Mouse (Mus musculus) thymus, adult 2 months (tissue): ENCODE data around the gene Gm44805. TPM values are rescaled to one million over a fixed set of nuclear protein-coding genes. Genes with fewer than 3 reads are reported as not detected.

ENCODE experiments used
- DNase-seq: peaks from one replicate; pipeline ENCODE4 v3.0.0; 2021
- H3K27ac ChIP-seq: fragments of 200-500 bp; 2 replicates; pipeline ENCODE4 v1.5.1; 2012; ENCODE audit warnings: low read length, control low read depth; ENCODE audit not compliant: control insufficient read depth, insufficient read depth
- H3K27me3 ChIP-seq: fragments of 200-500 bp; 2 replicates; pipeline ENCODE4 v1.6.1; 2012; ENCODE audit warnings: mild to moderate bottlenecking, low read length, moderate library complexity, mixed read lengths; ENCODE audit not compliant: control insufficient read depth, insufficient read depth
- H3K36me3 ChIP-seq: fragments of 200-500 bp; 2 replicates; pipeline ENCODE4 v1.6.1; 2012; ENCODE audit warnings: mild to moderate bottlenecking, low read length, moderate library complexity; ENCODE audit not compliant: control insufficient read depth, insufficient read depth
- H3K4me1 ChIP-seq: fragments of 200-500 bp; replicated peaks from 2 replicates; pipeline ENCODE4 v1.6.1; 2012; ENCODE audit warnings: low read length; ENCODE audit not compliant: control insufficient read depth, insufficient read depth
- H3K4me3 ChIP-seq: fragments of 200-500 bp; 2 replicates; pipeline ENCODE4 v1.5.1; 2012; ENCODE audit warnings: mild to moderate bottlenecking, low read length, control low read depth, moderate library complexity; ENCODE audit not compliant: control insufficient read depth, insufficient read depth
- CTCF ChIP-seq: fragments of 200-500 bp; IDR thresholded peaks from 2 replicates; pipeline ENCODE4 v1.5.1; 2012; ENCODE audit warnings: mild to moderate bottlenecking, control low read depth, low read length, moderate library complexity, borderline replicate concordance; ENCODE audit not compliant: control insufficient read depth, poor library complexity, insufficient read depth; ENCODE audit errors: extremely low read depth
- POLR2A ChIP-seq: fragments of 200-500 bp; IDR thresholded peaks from 2 replicates; pipeline ENCODE4 v1.6.1; 2012; ENCODE audit warnings: mild to moderate bottlenecking, low read length, control low read depth, moderate library complexity; ENCODE audit not compliant: control insufficient read depth, poor library complexity, insufficient read depth; ENCODE audit errors: extremely low read depth
- WGBS: fragments of 180-500 bp; shearing (Covaris S2); methylation state at CpG from one replicate; pipeline ENCODE4 v1.1.7; 2018; 5-methylcytosine and 5-hydroxymethylcytosine counted together
- polyA plus RNA-seq: library from polyadenylated mRNA; depleted of rRNA; stranded (reverse); fragments of >200 nt; gene quantifications from 2 replicates; pipeline ENCODE4 v1.2.3, GENCODE M21; 2012

Gm44805 gene
- polyA plus RNA-seq, 1 experiment: not detected

- H3K27me3 ChIP-seq: no peaks in the 10 kb centered on the region
- H3K4me3 ChIP-seq: no peak overlapping the region
- H3K27ac ChIP-seq: no peak overlapping the region
- no peaks in the 10 kb centered on the region for H3K4me1 ChIP-seq
- WGBS: 96% methylated on average over 6 of the region's 6 CpGs
- H3K36me3 ChIP-seq: no peaks in the 10 kb centered on the region
- TF ChIP-seq POLR2A (no peak), CTCF (no peak)
- no peak for DNase-seq
Measured at GRCm38 (mm10) chr7:19683771-19684201, 2.6 kb upstream of the Gm44805 start.

- no peak for DNase-seq
- H3K4me3 ChIP-seq: no peak overlapping the region
- H3K27me3 ChIP-seq: no peaks in the 10 kb centered on the region
- WGBS: 44% methylated on average over 3 of the region's 3 CpGs
- no peaks in the 10 kb centered on the region for H3K36me3 ChIP-seq
- TF ChIP-seq POLR2A (no peak), CTCF (no peak)
- no peaks in the 10 kb centered on the region for H3K4me1 ChIP-seq
- no peak overlapping the region for H3K27ac ChIP-seq
Measured at GRCm38 (mm10) chr7:19682979-19683378, 1.8 kb upstream of the Gm44805 start.

- TF ChIP-seq CTCF: no peak
- no peak for TF ChIP-seq POLR2A
- Histone ChIP-seq H3K27ac (no peak overlapping the region), H3K4me1 (no peaks in the 10 kb centered on the region), H3K36me3 (no peaks in the 10 kb centered on the region), H3K4me3 (no peak overlapping the region), H3K27me3 (no peaks in the 10 kb centered on the region)
- WGBS: 97% methylated on average over 2 of the region's 2 CpGs
- DNase-seq: no peak
Measured at GRCm38 (mm10) chr7:19680702-19681101, 521 bp downstream of the Gm44805 start.

- no peak for DNase-seq
- no peak overlapping the region for H3K4me3 ChIP-seq
- H3K27ac ChIP-seq: no peak overlapping the region
- H3K4me1 ChIP-seq: no peaks in the 10 kb centered on the region
- H3K27me3 ChIP-seq: no peaks in the 10 kb centered on the region
- WGBS: 96% methylated on average over 3 of the region's 3 CpGs
- TF ChIP-seq CTCF (no peak), POLR2A (no peak)
- H3K36me3 ChIP-seq: no peaks in the 10 kb centered on the region
Measured at GRCm38 (mm10) chr7:19678901-19679300, 2.3 kb downstream of the Gm44805 start.

- no peak for DNase-seq
- no peak within 1 kb of the TSS for H3K27ac ChIP-seq
- no peak within 1 kb of the TSS for H3K4me3 ChIP-seq
- TF ChIP-seq POLR2A (no peak), CTCF (no peak)
- no peaks in the 10 kb centered on the region for H3K4me1 ChIP-seq
- H3K27me3 ChIP-seq: no peaks in the 10 kb centered on the region
- WGBS: 94% methylated on average over 8 of the region's 8 CpGs
- H3K36me3 ChIP-seq: no peaks in the 10 kb centered on the region
Measured at GRCm38 (mm10) chr7:19677872-19678271, 3.4 kb downstream of the Gm44805 start, which contains the start of gene Apoc2. Apoc2 (minus strand) TSS chr7:19677941.

- 86% methylated on average over 1 of the region's 1 CpGs for WGBS
- DNase-seq: no peak
- Histone ChIP-seq H3K4me1 (no peaks in the 10 kb centered on the region), H3K4me3 (no peak overlapping the region), H3K36me3 (no peaks in the 10 kb centered on the region), H3K27ac (no peak overlapping the region), H3K27me3 (no peaks in the 10 kb centered on the region)
- TF ChIP-seq POLR2A (no peak), CTCF (no peak)
Measured at GRCm38 (mm10) chr7:19676662-19677061, 4.6 kb downstream of the Gm44805 start.

GRCm38 (mm10) chr7:19675824-19676223, 5.4 kb downstream of the Gm44805 start:
- no peaks in the 10 kb centered on the region for H3K27me3 ChIP-seq
- TF ChIP-seq CTCF (no peak), POLR2A (no peak)
- 85% methylated on average over 10 of the region's 10 CpGs for WGBS
- H3K27ac ChIP-seq: no peak overlapping the region
- no peaks in the 10 kb centered on the region for H3K4me1 ChIP-seq
- DNase-seq: no peak
- no peak overlapping the region for H3K4me3 ChIP-seq
- H3K36me3 ChIP-seq: no peaks in the 10 kb centered on the region
